Mouse (Mus musculus) CH12.LX (cell line): ENCODE data around the gene Tmem239.
A peak's percentile ranks its signal among the peaks of the same experiment; 100 is the strongest.

Experiments
- CTCF ChIP-seq, 2 experiments: IDR thresholded peaks in 1 of 2; conservative IDR thresholded peaks in 1 of 2; 2 replicates each; pipeline ENCODE4 v1.5.1; 2011 to 2012; ENCODE audit warnings: low read depth in 2 of 2, low read length in 2 of 2, improper control_type of control experiment in 1 of 2, inconsistent platforms in 1 of 2, mild to moderate bottlenecking in 1 of 2, moderate library complexity in 1 of 2
- EP300 ChIP-seq: IDR thresholded peaks from 2 replicates; pipeline ENCODE4 v1.6.1; 2011; ENCODE audit warnings: low read length, improper control_type of control experiment
- HCFC1 ChIP-seq: IDR thresholded peaks from 2 replicates; pipeline ENCODE4 v1.6.1; 2012; ENCODE audit warnings: low read depth, mild to moderate bottlenecking, inconsistent platforms, low read length, improper control_type of control experiment
- IRF4 ChIP-seq: IDR thresholded peaks from 2 replicates; pipeline ENCODE4 v1.6.1; 2014; ENCODE audit warnings: low read depth, mild to moderate bottlenecking, inconsistent platforms, low read length, improper control_type of control experiment
- SMC3 ChIP-seq: IDR thresholded peaks from 2 replicates; pipeline ENCODE4 v1.6.1; 2011; ENCODE audit warnings: low read depth, low read length, improper control_type of control experiment
- TBP ChIP-seq: conservative IDR thresholded peaks from 2 replicates; pipeline ENCODE4 v1.6.1; 2011; ENCODE audit warnings: low read depth, low read length, improper control_type of control experiment
- ZMIZ1 ChIP-seq: IDR thresholded peaks from 2 replicates; pipeline ENCODE4 v1.6.1; 2012; ENCODE audit warnings: low read depth, mild to moderate bottlenecking, inconsistent platforms, low read length, improper control_type of control experiment

GRCm38 (mm10) chr2:130412775-130413174 lies 6.5 kb downstream of the Tmem239 start:
- TF ChIP-seq EP300 (peak; percentile 93), HCFC1 (no peak), IRF4 (peak; percentile 88), CTCF (conservative IDR thresholded peaks at IDR 0.05 in 1 of 2, IDR thresholded peaks at IDR 0.05 in 1 of 2; ENCODE audit: low read depth in 2 of 2, low read length in 2 of 2) (no peak), ZMIZ1 (no peak), TBP (no peak), SMC3 (no peak)
